Mouse (Mus musculus) R1 (cell line): ENCODE measurements at regions not wholly inside any gene's neighbourhood (a gene's known extent, or its start where the extent isn't known, plus 50 kb on each side); places are given as distances from the start of the nearest gene placed in this dataset.

Source experiments
- DNase-seq: peaks from one replicate; pipeline ENCODE4 v3.0.0-alpha.2; 2018; ENCODE audit warnings: low read depth, low spot score

GRCm38 (mm10) chr1:194437301-194437700 lies 180.7 kb upstream of the Plxna2 start:
- DNase-seq, result no peak

DNA sequence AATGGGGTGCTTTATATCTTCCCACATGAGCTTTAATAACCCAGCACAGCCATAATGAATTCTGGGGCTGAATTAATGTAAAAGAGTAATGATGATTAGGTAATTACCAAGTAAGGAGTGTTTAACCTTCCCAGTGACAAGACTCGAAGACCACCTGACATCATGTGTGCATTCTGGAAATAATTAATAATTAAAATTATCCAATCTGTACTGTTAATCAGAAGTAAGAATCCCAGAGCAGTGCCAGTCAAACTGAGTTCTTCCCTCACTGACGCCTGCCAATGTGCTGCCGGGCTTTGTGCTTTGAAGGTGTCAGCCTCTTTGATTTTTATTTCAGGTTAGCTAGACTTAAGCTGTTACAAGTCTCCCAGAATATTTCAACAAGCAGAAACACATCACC lies 183.0 kb upstream of the Plxna2 start:
- no peak for DNase-seq

DNA sequence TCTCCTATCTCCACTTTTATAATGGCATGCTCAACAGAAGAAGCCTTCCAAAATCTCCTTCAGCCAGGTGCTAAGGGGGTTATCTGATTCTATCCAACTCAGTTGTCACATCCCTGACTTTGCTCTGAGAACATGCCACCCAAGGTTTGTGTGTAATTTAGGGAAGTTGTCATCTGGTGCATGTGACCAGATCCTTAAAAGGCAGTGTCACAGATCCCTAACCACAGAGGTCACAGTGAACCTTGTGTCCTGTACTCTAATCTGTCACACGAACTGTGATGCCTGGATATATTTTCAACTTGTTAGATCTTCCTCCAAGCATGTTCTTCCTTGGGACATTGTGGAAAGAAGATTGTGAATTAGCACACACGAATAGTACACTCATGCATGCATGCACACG lies 189.4 kb upstream of the Plxna2 start:
- DNase-seq, result no peak

DNA sequence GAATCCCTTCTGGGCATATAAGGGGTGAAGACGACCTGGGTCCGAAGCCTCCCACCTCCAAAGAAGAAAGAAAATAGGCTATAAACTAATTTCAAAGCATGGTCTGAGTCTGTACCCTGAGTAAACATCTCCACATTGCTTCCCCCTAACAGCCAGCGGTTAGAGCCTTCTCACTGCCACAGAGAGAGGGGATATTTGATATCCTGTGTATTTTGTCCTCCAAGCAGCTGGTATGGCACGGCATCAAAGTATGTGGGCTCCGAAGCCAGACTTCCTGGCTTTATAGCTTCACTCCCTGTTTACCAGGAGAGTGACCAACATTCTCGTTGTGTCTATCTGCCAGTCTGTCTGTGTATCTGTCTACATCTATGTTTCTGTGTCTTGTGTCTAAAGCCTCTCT lies 191.7 kb upstream of the Plxna2 start:
- no peak for DNase-seq

DNA sequence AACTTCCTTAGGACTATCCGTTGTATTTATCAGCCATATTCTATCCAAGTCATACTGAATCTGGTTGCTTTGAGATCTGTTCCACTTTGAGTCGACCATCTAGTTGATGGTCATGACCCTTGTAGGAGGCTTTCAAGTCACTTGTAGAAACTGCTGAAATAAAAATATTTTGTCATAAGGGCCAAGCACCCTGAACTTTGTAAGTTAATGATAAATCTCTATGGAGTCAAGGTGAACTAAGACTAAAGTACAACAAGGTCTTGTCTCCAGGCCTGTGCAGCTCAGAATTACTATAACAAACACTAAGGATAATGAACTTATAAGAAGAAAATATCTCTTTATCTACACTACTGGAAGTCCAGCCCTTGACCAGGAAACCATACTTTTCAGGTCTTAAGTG lies 193.8 kb upstream of the Plxna2 start:
- no peak for DNase-seq

DNA sequence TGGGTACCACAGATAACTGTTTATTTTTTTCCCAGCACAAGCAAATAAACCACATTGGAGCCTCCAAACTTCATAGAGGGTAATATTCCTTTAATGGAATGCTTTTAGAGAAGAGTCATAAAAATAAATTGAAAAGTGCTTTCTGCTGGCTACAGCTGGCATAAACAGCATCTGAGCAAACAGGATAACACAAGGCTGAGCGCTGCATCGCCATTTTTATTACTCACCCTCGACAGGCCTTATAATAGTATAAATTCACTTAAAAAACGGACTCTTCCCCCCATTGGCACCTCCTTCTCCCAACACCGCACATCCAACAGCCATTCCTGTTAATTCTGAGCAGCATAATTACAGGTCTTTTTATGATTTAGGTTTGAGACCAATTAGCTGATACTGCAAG lies 205.8 kb upstream of the Plxna2 start:
- no peak for DNase-seq

DNA sequence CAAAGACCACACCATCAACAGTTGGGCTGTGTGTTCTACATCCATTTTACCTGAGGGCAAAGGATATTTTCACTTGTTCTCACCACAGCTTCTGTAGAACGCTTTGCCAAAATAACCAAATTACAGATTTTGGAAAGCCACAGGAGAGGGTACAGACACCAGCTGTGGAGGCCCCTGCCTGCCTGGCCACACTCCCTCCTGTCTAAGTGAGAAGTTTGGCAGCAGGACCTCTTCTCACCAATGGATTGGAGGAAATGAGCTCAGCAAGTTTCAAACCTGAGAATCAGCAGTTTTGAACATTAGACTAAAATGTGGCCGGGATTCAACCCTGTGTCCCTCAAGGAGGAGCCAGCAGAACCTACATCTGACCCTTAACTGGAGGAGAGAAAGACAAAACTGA lies 206.2 kb upstream of the Plxna2 start:
- DNase-seq, result no peak

GRCm38 (mm10) chr1:194399281-194399680 lies 218.7 kb upstream of the Plxna2 start:
- DNase-seq, result no peak

GRCm38 (mm10) chr1:194396754-194397460 lies 221.1 kb upstream of the Plxna2 start:
- DNase-seq, result no peak

GRCm38 (mm10) chr1:194393720-194394119 lies 224.3 kb upstream of the Plxna2 start:
- DNase-seq, result no peak

DNA sequence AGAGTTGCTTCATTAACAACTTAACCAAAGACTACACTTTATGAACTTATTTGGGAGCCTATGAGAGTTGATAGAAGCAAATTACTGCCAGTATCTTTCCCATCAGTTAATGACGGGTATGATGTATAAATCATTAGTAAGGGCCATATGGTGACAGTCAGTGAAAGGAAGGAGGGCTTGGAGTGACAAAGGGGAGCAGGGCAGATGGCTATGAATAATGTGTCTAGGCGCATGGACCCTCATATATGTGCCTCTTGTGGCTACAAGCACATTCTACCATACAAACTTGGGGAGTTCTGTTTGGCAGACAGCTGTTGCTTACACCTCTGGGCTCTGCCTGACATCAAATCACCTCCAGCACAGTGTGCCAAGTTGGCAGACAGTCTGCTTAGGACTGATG lies 227.8 kb upstream of the Plxna2 start:
- no peak for DNase-seq

GRCm38 (mm10) chr1:194378135-194378534 lies 239.9 kb upstream of the Plxna2 start:
- no peak for DNase-seq

GRCm38 (mm10) chr1:194373511-194373910 lies 244.5 kb upstream of the Plxna2 start:
- peak; percentile 18 for DNase-seq

DNA sequence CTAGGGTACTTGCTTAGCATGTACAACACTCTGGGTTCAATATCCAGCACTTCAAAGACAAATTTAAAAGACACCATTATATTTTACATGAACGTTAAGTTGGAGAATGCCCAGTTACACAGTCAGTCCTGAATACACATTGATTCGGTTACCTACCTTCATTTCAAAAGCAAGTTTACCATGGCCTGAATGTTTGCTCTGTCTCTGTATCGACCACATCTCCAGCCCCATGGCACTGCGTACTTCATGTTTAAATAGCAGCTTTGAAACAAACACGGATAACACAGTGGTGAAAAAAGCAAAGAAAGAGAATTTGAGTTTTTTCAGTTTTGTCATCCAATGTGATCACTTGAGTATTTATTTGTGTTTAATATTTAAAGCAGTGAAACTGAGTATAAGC lies 254.1 kb upstream of the Plxna2 start:
- no peak for DNase-seq

GRCm38 (mm10) chr1:194363129-194363768 lies 254.8 kb upstream of the Plxna2 start:
- no peak for DNase-seq

DNA sequence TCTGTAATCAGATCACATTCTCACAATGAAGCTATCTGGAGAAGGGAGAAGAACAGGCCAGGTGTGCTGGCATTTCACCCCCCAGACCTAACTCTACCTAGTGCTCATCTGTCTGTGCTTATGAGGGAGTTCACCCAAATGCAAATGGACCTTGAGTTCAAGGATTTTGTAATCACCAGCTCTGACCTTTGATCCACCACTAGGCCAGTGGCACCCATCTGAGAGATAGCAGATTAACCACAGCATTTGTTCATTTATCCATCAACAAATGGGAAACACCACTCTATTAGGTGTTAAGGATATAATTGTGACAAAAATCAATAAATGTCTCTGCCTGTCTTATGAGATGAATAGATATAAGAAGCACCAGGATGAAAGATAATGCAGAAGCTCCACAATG lies 255.7 kb upstream of the Plxna2 start:
- DNase-seq, result no peak

DNA sequence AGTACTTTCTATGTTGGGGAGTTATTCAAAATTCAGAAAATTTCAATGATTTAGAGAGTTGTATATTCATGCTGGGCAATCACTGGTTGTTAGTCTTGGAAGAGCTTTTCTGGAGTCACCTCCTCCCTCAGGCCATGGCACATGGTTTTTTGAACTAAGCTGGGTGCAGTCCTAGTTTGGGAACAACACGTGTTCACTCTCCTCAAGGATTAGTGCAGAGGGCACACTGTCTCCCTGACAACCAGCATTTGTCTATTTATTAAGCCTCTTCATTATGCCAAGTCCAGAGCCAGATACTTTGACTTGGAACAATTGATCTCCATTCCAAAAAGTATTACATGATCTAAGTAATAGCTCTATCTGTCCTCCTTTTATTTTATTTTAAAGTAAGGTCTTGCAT lies 256.7 kb upstream of the Plxna2 start:
- no peak for DNase-seq

DNA sequence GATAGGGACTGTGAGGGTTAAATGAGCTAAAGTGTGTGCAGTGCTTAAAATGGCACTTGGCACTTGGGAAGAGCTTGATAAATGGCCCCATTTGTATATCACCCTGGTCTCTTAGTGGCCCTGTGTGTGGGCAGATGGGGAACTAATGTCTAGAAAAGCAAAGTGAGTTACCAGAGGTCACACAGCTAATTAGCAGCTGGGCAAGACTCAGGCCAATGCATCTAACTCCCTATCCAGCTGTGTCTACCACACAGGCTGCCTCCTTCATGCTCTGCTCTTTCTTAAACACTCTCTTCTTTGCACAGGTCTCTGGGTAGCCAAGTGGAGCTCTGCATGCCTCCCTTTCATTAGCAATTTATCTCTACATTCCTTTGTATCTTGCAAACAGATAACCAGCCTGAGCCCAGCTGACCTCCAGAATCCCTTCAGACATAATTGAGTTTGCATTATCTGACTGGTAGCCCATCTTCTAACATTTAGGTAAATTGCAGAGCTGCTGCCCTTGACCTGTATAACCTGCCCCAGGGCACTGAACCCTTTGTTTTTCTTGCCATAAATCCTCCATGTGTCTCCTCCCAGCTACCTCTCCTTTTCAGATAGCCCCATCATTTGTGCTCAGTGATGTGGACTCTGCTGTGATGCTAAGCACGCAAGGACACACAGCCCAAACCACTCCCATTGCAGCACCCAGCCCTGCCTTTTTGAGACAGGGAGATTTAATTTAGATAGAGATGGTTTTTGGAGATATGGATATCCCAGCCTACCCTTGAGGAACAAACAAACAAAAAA lies 263.5 kb upstream of the Plxna2 start:
- DNase-seq, result no peak

- DNase-seq, result no peak
Measured at GRCm38 (mm10) chr1:194345304-194346033, 272.5 kb upstream of the Plxna2 start.

- no peak for DNase-seq
Measured at GRCm38 (mm10) chr1:194342568-194342967, 275.4 kb upstream of the Plxna2 start.

- no peak for DNase-seq
Measured at GRCm38 (mm10) chr1:194341758-194342157, 276.3 kb upstream of the Plxna2 start.
